Mouse (Mus musculus): Measurements from ENCODE around the gene Ctf1.
A peak's percentile ranks its signal among the peaks of the same experiment; 100 is the strongest.

Gene Ctf1

DNA sequence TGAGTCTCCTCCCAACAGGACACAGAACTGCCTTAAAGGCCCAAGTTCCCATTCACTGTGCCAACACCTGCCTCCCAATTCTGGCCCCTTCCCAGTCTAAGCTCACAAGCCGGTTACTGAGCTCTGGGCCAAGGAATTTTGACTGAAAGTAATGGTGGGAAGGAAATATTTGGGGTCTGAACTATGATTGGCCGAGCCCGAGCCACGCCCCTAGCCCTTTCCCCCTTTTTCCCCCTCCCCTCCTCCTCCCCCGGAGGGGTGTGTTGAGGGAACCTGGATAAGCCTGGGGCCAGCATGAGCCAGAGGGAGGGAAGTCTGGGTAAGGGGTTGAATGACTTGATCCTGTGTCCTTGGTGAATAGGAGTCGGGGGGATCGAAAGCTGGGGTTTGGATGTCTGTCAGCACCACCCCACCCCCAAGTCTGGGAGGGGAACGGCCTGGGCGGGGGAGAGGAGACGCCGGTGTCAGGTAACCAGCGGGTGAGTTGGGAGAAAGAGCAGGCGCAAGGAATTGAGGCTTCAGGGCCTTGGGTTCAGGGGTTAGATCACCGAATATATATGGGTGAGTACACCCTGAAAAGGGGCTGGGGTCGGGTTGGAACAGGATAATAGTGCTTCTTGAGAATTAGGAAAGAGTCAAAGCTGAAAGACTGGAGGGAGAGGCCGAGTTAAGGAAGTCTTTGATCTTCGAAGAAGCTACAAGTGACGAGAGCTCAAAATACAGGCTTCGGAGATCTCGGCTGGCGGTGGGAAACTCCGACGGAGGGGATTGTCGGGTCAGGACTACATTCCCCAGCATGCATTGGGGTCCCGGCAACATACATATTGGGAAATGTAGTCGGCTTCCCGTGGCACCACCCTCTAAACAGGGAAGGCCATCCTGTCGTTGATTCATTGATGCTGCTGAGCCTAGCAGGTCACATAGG, at the start of gene Ctf1:
Gene Ctf1 (plus strand): TSS at position 276 of the 925 bp plus-strand sequence.
- peak; percentile 93 for DNase-seq (ENCODE audit: inconsistent ontology term)

DNA sequence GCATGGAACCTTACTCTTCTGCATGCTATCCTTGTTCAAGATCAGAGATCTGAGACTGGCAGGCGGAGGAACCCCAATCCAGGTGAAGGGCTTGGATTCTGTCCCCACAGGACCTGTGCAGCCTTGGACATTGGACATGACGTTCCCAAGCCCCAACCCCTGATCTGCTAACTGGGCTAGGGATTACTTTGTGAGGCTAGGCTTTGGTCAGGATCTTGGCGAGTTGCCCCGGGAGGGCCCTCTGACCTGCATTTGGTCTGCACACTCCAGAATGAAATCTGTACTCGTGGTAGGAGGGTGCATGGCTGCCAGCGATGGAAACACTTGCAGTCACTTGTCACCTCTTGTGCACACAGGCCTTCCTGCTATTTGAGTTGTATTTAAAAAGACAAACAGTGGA, 49.6 kb upstream of the Ctf1 start:
- DNase-seq (ENCODE audit: inconsistent ontology term), result no peak

DNA sequence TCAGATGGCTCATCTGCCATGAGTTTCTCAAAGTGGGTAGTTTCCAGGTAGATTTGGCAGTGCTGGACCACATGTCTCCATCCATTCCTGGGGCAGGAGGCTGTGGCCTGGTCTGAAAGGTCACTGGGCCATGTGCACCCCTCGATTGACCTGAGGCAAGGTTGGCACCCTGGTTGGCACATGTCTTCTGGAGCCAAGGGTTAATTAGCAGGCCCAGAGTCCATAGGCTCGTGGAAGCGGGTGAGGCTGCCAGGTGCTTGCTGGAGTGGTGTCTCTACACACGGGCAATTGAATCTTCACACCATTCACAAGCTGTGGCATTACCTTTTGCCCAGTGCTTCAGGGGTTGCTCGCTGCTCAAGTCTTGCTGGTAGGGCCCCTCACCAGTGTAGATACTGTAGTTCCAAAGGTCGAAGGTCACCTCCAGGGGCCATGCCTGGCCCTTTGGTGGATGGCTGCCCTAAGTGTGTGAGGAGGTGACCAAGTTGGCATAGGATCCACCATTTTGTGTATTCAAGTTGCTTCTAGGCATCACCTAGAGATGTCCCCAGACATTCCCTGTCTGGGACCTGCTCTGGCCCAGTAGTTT, 46.4 kb upstream of the Ctf1 start:
- DNase-seq (ENCODE audit: inconsistent ontology term), result no peak

GRCm38 (mm10) chr7:127666679-127667078, 45.9 kb upstream of the Ctf1 start:
- DNase-seq (ENCODE audit: inconsistent ontology term), result no peak

GRCm38 (mm10) chr7:127667171-127667570, 45.4 kb upstream of the Ctf1 start:
- DNase-seq (ENCODE audit: inconsistent ontology term), result no peak

- no peak for DNase-seq (ENCODE audit: inconsistent ontology term)
Observed at GRCm38 (mm10) chr7:127671880-127672774, 40.4 kb upstream of the Ctf1 start.

GRCm38 (mm10) chr7:127672776-127673175, 39.8 kb upstream of the Ctf1 start:
- no peak for DNase-seq (ENCODE audit: inconsistent ontology term)

DNA sequence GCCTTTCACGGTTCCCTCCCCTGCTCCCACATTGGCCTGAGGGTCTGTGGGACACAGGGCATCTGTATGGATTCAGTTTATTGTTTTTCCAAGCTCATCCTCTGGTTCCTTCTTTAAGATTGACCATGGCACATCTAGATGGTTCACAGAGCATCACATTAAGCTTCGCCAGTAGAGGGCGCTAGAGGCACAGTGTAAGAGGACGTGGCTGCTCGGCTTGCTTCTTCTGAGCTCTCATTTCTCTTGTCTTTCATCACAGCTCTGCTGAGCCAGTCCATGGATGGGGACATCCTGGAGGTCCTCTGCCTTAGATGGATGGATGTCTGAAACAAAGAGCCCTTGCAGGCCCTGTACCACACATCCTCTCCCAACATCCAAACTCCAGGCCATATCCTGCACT, 37.6 kb upstream of the Ctf1 start:
- peak; percentile 75 for DNase-seq (ENCODE audit: inconsistent ontology term)

- DNase-seq (ENCODE audit: inconsistent ontology term), result no peak
Observed at GRCm38 (mm10) chr7:127675391-127675811, 37.1 kb upstream of the Ctf1 start.

DNA sequence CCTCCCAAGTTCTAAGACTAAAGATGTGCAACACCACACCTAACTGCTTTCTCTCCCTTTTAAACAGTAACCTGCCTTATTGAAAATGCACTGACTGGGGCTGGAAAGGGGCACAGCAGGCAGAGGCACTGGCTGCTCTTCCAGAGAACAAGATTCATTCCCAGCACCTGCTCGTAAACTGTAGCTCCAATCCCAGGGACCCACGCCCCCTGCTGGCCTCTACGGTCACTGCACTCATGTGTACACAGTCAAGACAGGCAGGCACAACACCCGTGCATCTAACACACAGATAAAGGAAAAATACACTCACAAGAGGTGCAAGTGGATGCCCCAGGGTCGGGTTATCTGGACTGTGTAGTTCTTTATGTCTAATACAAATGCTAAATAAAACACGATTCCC, 35.5 kb upstream of the Ctf1 start:
- DNase-seq (ENCODE audit: inconsistent ontology term), result peak; percentile 36

DNA sequence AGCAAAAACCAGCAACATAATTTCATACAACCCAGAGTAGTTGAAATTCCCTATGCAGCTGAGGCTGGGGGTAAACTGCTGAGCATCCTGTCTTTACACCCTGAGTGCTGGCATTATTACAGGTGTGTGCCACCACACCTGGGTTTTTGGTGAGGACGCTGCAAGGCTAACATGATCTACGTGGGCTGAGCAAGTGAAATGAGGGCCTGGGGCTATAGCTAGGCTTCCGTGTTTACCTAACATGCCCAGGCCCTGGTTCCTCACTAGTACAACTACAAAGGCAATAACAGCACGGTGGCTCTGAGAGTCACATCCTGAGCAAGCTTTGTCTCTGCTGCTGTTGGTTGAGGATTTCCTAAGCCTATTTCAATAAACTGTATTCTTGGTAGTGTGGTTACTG, 34.9 kb upstream of the Ctf1 start:
- DNase-seq (ENCODE audit: inconsistent ontology term), result no peak

DNA sequence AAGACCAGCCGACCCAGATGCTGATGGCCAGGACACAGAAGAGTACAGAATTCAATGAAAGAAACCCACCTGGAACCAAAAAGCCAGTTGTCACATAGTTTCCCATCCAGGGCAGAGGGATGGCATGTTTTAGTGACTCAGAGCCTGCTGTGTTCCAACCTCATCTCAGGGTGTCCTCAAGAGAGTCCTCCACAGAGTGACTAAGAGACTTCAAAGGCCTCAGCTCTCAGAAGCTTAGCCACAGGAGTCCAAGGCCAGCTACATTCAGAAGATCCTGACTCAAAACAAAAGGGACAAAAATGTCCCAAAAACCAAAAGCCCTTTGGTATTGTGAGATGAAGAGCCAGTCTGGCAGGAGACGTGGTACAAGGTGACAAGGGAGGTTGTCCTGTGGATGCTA, 33.7 kb upstream of the Ctf1 start:
- peak; percentile 63 for DNase-seq (ENCODE audit: inconsistent ontology term)

GRCm38 (mm10) chr7:127680541-127680940, 32.0 kb upstream of the Ctf1 start:
- DNase-seq (ENCODE audit: inconsistent ontology term), result no peak

- DNase-seq (ENCODE audit: inconsistent ontology term), result no peak
Observed at GRCm38 (mm10) chr7:127681888-127682553, 30.5 kb upstream of the Ctf1 start.

- DNase-seq (ENCODE audit: inconsistent ontology term), result peak; percentile 73
Observed at GRCm38 (mm10) chr7:127685304-127686018, 27.1 kb upstream of the Ctf1 start.

DNA sequence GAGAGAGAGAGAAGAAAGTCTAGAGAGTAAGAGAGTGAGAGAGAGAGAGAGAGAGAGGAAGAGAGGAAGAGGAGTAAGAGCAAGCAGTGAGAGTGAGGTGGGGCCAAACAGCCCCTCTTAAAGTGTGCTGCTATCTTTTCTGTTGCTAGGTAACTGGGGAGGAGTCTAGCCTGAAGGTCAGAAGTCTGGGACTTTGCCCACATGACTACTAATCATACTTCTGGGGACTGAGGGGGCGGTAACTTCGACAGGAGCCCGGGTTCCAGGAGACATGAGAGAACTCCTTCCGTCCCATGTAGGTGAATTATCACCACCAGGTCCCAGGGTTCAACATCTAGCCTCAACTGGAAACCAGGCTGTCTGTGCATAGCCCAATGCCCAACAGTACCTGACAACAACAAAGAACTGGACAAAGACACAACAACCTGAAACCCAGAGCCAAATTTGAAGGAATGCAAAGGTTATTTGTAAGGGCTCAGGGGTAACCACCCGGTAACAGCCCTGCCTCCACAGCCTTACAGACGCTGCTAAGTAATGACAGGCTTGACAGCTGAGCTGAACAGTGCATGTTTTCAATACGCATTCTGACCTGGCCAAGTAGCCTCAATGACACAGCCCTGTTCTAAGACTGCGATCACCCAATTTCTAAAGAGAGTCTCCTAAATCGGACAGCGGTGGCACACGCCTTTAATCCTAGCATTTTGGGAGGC, 25.6 kb upstream of the Ctf1 start:
- no peak for DNase-seq (ENCODE audit: inconsistent ontology term)

GRCm38 (mm10) chr7:127688935-127689334, 23.6 kb upstream of the Ctf1 start:
- DNase-seq (ENCODE audit: inconsistent ontology term), result no peak

- no peak for DNase-seq (ENCODE audit: inconsistent ontology term)
Observed at GRCm38 (mm10) chr7:127689626-127690280, 22.8 kb upstream of the Ctf1 start.

- DNase-seq (ENCODE audit: inconsistent ontology term), result peak; percentile 97
Observed at GRCm38 (mm10) chr7:127691221-127691989, 21.1 kb upstream of the Ctf1 start.
